Mouse (Mus musculus) frontal cortex, postnatal 14 days (tissue): ENCODE measurements at regions not wholly inside any gene's neighbourhood (a gene's known extent, or its start where the extent isn't known, plus 50 kb on each side); places are given as distances from the start of the nearest gene placed in this dataset.

Experiments
- DNase-seq, 2 experiments: peaks; one replicate each; pipeline ENCODE4 v3.0.0; 2022; ENCODE audit warnings: low spot score in 2 of 2

GRCm38 (mm10) chr12:52622398-52622797 is 76.8 kb upstream of the Akap6 start:
- DNase-seq, result no peak

GRCm38 (mm10) chr12:52623416-52624108 is 75.6 kb upstream of the Akap6 start:
- no peak for DNase-seq

GRCm38 (mm10) chr12:52624871-52625270 is 74.3 kb upstream of the Akap6 start:
- no peak for DNase-seq

- peak; percentile 10 to 14 for DNase-seq
Observed at GRCm38 (mm10) chr12:52628771-52629170, 70.4 kb upstream of the Akap6 start.

GRCm38 (mm10) chr12:52635121-52635878 is 63.9 kb upstream of the Akap6 start:
- DNase-seq, result no peak

- no peak for DNase-seq
Observed at GRCm38 (mm10) chr12:52636186-52636881, 62.8 kb upstream of the Akap6 start.

GRCm38 (mm10) chr12:52636920-52637319 is 62.3 kb upstream of the Akap6 start:
- no peak for DNase-seq

- DNase-seq, result peak; percentile 34 to 43
Observed at GRCm38 (mm10) chr12:52637506-52638249, 61.5 kb upstream of the Akap6 start.

GRCm38 (mm10) chr12:52638461-52638860 is 60.7 kb upstream of the Akap6 start:
- DNase-seq, result no peak

GRCm38 (mm10) chr12:52644059-52644458 is 55.1 kb upstream of the Akap6 start:
- no peak for DNase-seq
